19 mouse cellular contexts compared by ENCODE assay signal in genomic region chr4:82129471-82129870, GRCm38 (mm10).
"Had no signal": no experiment of that assay in that cellular context is flagged by ENCODE, and none has a peak within 500 bp of the region (broad histone marks: within the 10 kb centered on the region; RNA-seq: fewer than 3 reads in every experiment).

No protein-coding gene starts in this region.

- H3K4me1 ChIP-seq: midbrain, embryonic 10.5 days; midbrain, embryonic 13.5 days; midbrain, embryonic 15.5 days; neural tube, embryonic 13.5 days; neural tube, embryonic 15.5 days had no signal

- DNase-seq: lung, adult 18-20 months; lung, embryonic 14.5 days; lung, postnatal 10 days; lung, postnatal 4 days; retina, postnatal 1 day; right cerebral cortex, adult 18-20 months; right cerebral cortex, postnatal 25 days; right cerebral cortex, postnatal 4 days; spleen, adult 18-20 months; thymus, adult 2 months; thymus, postnatal 25 days; thymus, postnatal 4 days had no signal

- H3K4me3 ChIP-seq: midbrain, embryonic 10.5 days; midbrain, embryonic 13.5 days; midbrain, embryonic 15.5 days; myocyte; neural tube, embryonic 13.5 days; neural tube, embryonic 15.5 days had no signal

- ATAC-seq: midbrain, embryonic 13.5 days; midbrain, embryonic 15.5 days had no signal

- H3K9ac ChIP-seq: liver, embryonic 14.5 days; lung, embryonic 14.5 days; midbrain, embryonic 13.5 days; midbrain, embryonic 15.5 days; neural tube, embryonic 13.5 days; neural tube, embryonic 15.5 days had no signal

- H3K9me3 ChIP-seq: midbrain, embryonic 10.5 days; midbrain, embryonic 13.5 days; midbrain, embryonic 15.5 days; neural tube, embryonic 13.5 days; neural tube, embryonic 15.5 days had no signal

- H3K27me3 ChIP-seq: midbrain, embryonic 13.5 days; midbrain, embryonic 15.5 days; neural tube, embryonic 13.5 days; neural tube, embryonic 15.5 days had no signal

- H3K4me2 ChIP-seq: lung, embryonic 14.5 days; midbrain, embryonic 13.5 days; midbrain, embryonic 15.5 days; neural tube, embryonic 13.5 days; neural tube, embryonic 15.5 days had no signal

- H3K27ac ChIP-seq: liver, embryonic 14.5 days; midbrain, embryonic 10.5 days; midbrain, embryonic 13.5 days; midbrain, embryonic 15.5 days; neural tube, embryonic 13.5 days; neural tube, embryonic 15.5 days had no signal

- H3K36me3 ChIP-seq: midbrain, embryonic 10.5 days; midbrain, embryonic 13.5 days; midbrain, embryonic 15.5 days; neural tube, embryonic 13.5 days; neural tube, embryonic 15.5 days had no signal
